Mouse (Mus musculus) heart, postnatal 14 days (tissue): ENCODE data around the gene Fbln2. TPM values are rescaled to one million over a fixed set of nuclear protein-coding genes. Genes with fewer than 3 reads are reported as not detected.

ENCODE experiments used
- DNase-seq, 2 experiments: peaks; one replicate each; pipeline ENCODE4 v3.0.0; 2021 to 2022
- intact Hi-C: fragments of 180-260 bp; cut with DNase I; formaldehyde crosslinking; loops from one replicate; pipeline ENCODE4 v1.15.1; 2025
- total RNA-seq, 2 experiments: library from RNA; stranded (reverse); gene quantifications; 2 replicates each; pipeline ENCODE4 v1.2.3; 2021

Gene Fbln2
- total RNA-seq, 2 experiments from 2014 or later, result 112 to 127 TPM

- no peak for DNase-seq
These were observed 83.2 kb downstream of the Fbln2 start for GRCm38 (mm10) chr6:91295431-91295830.

DNA sequence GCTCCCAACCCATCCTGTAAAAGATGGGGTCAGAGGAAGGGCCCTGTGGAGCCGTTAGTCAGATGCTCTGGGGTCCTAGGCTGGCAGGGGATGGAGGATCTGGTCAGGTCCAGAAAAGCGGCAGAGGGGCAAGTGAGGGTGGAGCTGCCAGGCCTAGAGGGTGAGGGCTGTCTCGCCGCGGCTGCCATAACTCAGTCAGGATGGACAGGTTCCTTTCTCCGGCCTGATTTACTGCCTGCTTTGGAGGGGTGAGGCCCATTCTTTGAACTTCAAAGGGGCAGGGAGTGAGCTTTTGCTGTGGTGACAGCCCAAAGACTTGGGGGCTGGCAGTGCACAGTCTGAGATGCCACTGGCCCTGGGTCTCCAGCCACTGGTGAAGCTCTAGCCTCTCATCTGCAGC is 86.6 kb downstream of the Fbln2 start:
- no peak for DNase-seq
- intact Hi-C loops, result no loop called here

More at GRCm38 (mm10) chr6:91295431-91295830, 83.2 kb downstream of the Fbln2 start:
- intact Hi-C loops, result no loop called here

- intact Hi-C loops, result no loop called here
- no peak for DNase-seq
These were observed 87.8 kb downstream of the Fbln2 start for GRCm38 (mm10) chr6:91300079-91300478.

DNA sequence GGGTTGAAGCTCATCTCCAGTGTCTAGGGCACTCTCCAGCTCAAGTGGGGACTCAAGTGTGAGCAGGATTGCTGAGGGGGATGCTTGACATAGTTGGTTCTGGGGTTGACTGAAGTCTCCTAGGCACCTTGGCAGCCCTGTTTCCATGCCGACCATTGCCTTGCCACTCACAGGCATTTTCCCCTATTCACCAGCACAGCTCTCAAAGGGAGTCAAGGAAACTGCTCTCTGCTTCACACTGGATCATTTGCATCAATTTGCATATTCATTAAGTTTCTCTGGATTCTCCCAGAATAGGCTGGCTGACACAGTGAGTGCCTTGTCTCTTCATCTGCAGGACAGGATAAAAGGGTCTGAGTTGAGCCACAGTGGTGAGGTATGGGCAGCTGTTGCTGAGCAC is 89.6 kb downstream of the Fbln2 start:
- intact Hi-C loops, result no loop called here
- DNase-seq, result no peak

DNA sequence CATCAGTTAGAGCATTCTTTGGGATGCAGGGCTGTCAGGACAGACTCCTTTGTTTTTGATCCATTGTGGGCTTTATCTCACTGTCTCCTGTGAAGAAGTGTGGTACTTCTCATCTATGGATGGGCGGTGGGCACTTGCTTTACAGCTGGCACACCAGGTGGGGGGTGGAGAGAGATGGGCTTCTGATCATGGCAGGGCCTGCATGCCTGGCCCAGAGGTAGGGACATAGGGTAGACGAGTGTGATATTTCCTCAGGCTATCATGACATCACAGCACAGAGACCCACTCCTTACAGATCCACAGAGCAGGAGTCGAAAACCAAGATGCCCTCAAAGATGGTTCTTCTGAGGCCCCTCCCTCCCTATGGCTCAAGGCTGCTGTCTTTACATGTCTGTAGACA is 90.1 kb downstream of the Fbln2 start:
- intact Hi-C loops, result no loop called here
- no peak for DNase-seq

- intact Hi-C loops, result no loop called here
- no peak for DNase-seq
These were observed 91.9 kb downstream of the Fbln2 start for GRCm38 (mm10) chr6:91304172-91304571.

DNA sequence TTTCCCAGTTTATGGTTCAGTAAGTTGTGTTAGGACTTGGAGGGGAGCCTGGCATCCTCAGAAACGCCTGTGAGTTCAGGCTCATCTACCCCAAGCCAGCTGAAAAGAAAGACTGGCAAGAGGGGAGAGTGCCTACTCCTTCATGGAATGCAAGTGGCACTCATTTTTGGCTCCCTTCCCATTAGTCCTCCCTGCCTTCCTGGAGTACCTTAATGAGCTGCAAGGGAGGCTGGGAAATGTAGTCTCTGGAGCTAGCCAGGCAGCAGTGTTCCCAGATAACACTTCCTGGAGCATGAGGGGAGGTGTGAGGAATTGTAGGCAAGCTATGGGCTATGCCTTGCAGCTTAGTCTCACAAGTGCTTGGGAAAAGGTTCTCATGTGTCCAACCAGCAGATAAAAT is 95.7 kb downstream of the Fbln2 start:
- intact Hi-C loops, result no loop called here
- no peak for DNase-seq

GRCm38 (mm10) chr6:91311204-91311603 is 98.9 kb downstream of the Fbln2 start:
- intact Hi-C loops, result no loop called here

DNA sequence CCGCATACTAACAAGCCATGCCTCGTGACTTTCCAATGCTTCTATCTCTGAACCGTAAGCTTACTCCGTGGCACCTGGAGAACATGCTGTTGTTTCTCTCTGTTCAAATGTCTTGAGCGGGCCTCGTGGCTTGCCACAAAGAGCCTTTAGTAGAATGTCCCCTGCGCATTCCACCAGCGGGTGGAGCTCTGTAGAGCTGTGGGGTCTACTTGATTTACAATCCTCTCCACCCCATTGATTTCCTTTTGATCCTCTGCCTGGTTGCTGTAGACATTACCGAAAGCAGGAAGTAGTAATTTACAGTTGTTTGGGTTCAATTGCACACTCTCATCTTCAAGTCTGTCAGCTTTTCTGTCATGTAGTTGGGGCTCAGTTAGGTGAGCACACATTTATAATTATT is 100.2 kb downstream of the Fbln2 start:
- intact Hi-C loops, result no loop called here
- DNase-seq, result no peak

More at GRCm38 (mm10) chr6:91311204-91311603, 98.9 kb downstream of the Fbln2 start:
- no peak for DNase-seq

Other genes with a start within 250 kb of the Fbln2 start
- gene Iqsec1, start 223.8 kb upstream of the Fbln2 start, total RNA-seq, result 100 to 1,000 TPM; 108 to 109 TPM
- 1 to 10 TPM; 4.5 to 6.0 TPM for gene Nup210, start 95.6 kb upstream of the Fbln2 start, total RNA-seq
- gene Hdac11, start 55.8 kb upstream of the Fbln2 start, total RNA-seq, result 10 to 100 TPM; 11.5 to 11.8 TPM
- gene Wnt7a, start 198.9 kb downstream of the Fbln2 start, total RNA-seq, result under 1 TPM in 1 of 2 experiments, not detected in 1; 0.07 TPM